Mouse (Mus musculus) CD4-positive, CD25-positive, alpha-beta regulatory T cell, adult 2 months (primary cell): ENCODE results near the gene Setd1a.
"Not testable (repeated sequence)": the region's sequence is repeated elsewhere in the genome, so short reads cannot be mapped to it uniquely, and the experiment has no call there.

ENCODE experiments used
- DNase-seq: peaks from one replicate; pipeline ENCODE4 v3.0.0-alpha.2; 2012; ENCODE audit warnings: low read depth, low spot score

Gene Setd1a

DNA sequence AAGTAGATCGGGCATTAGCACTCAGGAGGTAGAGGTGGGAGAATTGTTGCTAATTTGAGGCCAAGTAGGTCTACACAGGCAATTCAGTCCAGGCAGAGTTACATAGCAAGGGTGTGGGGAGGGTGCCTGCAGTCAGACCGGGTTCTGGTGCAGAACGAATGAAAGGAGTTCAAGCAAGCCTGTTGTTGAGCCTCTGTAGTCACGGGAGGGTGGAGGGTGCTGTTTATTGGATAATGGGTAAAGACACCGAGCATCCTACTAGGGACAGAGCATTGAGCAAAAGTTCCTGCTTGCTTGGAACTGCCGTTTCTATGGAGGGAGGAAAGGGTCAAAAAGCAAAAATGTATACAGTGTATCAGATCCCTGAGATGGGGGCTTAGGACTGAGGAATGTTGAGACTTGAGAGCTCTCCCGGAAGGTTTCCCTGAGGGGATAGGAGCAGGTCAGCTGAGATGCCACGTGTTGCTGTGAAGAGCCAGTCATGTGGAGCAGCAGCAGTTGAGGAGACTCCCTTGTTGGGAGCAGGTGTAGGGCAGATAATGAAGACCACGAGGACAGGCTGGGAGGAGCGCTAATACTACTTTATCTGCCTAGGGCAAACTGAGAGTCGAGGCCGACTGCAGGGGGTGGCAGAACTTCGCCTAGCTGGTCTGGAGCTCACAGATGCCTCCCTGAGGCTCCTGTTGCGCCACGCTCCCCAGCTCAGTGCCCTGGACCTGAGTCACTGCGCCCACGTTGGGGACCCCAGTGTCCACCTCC lies 9.4 kb upstream of the Setd1a start:
- no peak for DNase-seq

DNA sequence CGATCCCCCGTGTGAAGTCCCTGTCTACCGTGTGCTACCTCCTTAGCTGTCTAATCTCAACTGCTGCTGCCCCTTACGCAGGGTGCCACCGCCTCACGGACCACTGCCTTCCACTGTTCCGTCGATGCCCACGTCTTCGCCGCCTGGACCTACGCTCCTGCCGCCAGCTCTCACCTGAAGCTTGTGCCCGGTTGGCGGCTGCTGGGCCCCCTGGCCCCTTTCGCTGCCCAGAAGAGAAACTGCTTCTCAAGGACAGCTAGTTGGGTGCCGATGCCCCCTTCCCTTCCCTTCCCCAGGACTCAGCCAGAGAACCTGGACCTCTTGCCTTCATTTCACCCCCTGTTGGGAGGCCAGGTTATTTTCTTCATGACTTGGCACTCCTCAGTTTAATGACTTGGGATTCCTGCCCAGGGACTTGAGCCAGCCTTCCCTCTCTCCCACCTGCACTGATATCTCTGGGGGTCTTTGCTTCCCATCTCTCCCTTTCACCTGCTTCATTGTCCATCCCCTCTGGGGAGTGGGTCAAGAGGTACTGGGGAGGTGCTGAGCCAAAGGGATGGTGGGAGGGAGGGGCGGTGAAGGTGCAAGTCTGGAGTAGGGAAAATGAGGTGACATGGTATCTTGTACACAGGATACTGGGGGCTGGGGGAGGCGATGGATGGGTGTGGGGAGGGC lies 8.7 kb upstream of the Setd1a start:
- no peak for DNase-seq

DNA sequence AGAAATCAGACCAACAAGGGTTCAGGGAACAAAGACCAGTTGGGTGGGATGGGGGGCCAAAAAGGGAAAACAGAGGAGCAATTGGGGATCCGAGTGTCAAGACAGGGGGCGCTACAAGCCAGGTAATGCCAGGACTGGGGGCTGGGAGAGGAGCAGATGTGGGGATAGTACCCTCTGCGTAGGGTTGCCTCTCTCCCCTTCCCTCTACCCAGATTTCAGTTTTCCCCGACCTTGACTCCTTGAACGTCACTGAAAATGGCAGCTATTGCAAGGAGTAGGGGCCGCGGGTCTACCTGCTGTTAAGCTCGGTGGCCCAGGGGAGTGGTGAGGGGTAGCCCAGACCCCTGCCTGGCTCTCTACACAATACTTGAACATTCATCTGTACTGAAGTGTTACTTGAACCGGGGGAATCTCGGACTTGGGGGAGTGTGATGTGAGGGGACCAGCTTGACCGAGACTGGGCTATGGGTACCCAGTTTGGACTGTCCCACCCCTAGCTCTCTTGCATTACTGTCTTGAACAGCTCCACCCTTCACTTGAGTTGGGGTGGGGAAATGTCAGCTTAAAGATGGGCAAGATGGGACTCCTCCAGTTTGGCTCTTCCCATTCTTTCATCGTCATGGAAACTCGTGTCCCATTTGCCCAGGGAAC lies 8.0 kb upstream of the Setd1a start:
- DNase-seq, result peak; percentile 40

DNA sequence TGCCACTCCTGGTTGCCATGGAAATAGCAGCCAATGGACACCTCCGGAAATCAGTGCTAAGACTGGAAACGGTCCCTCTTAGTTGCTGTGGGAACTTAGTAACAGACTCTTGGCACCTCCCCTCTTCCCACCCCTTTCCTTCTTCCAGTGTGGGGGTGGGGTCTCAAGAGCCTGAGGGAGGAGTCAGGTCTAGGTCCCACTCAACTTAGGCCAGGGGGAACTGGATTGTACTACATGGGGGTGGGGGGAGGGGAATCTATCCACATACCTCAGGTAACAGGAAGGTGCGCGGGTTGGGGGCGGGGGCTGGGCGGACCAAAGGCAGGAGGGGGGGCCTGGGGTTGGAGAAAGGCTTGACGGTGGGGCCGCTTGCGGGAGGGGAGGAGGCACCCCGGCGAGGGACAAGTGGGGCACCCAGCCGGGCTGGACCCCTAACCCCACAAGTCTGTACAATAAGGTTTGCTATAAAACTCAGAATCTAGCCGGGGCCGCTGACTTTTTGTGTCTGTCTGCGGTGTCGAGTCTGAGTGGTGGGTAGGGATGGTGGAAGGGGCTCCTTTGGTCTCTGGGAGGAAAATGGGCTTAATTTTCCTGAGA lies 7.4 kb upstream of the Setd1a start:
- peak; percentile 82 for DNase-seq

DNA sequence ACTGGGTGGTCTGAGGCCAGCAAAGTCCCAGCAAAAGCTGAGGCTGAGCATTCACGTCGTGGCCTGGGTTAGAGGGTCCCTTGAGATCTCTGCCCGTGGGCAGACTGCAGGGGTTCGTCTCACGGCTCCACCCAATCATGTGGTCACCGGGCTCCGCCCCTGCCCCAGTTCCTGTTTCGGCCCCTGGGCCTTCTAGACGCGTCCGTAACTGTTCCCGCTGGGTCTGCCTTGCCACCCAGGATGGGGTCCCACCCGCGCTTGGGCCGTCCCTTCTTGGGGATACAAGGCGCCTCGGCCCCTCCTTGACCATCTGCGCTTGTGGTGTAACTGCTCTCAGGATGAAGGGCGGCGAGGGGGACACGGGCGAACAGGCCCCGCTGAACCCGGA lies 6.8 kb upstream of the Setd1a start, which contains the start of gene Orai3:
Gene Orai3 (plus strand): TSS at position 165 of the 388 bp plus-strand sequence.
- peak; percentile 68 for DNase-seq

DNA sequence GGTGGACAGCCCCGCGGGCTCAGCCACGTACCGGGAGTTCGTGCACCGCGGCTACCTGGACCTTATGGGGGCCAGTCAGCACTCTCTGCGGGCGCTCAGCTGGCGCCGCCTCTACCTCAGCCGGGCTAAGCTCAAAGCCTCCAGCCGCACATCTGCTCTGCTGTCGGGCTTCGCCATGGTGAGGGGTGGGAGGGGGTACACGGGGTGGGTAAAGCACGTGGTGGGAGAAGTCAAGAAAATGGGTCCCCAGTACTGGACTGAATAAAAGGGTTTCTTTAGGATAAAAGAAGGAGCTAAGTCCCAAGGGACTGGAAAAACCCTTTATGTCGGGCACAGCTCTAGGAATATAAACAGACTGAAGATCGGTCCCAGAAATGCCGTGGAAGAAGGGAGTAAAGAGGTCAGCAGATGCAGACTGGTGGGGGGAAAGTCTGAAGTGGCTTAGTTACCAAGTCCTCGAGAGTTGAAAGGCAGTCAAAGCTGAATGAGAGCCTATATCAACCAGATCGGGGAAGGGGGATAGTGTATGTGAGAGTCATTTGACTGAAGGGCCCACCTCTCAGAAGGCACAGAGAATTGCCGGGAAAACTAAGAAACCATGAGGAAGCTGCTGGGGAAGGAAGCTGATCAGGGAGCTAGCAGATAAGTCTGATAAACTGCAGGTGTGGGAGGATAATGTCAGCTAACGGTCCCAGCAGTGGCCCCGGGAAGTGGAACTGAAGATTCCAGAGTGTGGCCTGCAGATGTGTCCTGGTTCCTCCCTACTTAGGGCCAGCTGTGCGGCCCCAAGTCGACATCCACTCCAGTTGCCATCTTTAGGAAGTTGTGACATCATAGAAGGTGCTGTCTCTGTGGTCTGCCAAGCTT lies 6.2 kb upstream of the Setd1a start:
- DNase-seq, result no peak

DNA sequence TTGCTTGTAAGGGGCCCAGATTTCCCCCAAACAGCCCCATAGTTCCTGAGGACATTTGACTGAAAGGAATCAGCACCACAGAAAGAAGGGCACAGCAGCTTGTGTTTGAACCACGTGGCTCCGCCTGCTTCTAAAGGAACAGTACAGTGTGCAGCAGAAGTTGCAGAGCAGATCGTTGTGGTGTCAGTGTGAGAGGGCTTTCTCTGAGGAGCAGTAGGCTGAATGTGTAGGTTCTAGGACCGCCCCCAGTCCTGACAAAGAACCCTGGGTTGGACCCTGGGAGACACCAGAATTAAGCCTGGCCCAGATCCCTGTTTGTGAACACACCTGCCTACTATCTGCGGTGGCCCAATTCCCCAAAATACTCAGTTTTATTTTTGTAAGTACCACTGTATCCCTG lies 5.2 kb upstream of the Setd1a start:
- no peak for DNase-seq

DNA sequence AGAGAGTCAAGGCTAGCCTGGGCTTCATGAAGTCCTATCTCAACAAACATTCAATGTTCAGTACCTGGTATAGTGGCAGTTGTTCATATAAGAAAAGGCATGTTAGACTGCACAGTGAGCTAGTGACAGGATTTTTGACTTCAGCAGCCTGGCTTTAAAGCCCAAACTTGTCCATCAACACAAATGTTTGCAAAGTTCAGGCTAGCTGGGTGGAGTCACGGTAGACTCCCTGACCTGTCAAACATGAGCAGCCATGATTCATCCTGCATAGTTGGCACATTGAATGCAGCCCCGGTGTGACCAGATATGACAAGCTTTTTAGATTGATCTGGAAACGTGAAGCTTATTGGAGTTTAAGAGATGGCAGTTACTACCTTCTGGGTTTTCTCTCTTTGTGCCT lies 4.4 kb upstream of the Setd1a start:
- DNase-seq, result no peak

DNA sequence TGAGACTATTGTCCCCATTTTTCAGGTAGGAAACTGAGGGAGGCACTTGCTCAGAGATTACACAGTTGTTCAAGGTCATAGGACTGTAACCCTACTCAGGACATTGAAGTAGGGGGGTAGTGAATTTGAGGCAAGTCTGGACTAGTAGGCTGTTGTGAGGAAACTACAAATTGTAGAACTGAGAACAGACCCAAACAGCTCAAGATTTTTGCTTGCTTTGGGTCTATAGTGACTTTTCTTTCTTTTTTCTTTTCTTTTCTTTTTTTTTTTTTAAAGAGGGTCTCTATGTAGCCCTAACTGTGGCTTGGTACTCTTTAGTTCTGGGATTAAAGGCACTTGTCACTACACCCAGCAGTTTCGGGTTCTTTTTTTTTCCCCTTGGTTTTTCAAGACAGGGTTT lies 3.9 kb upstream of the Setd1a start:
- no peak for DNase-seq

DNA sequence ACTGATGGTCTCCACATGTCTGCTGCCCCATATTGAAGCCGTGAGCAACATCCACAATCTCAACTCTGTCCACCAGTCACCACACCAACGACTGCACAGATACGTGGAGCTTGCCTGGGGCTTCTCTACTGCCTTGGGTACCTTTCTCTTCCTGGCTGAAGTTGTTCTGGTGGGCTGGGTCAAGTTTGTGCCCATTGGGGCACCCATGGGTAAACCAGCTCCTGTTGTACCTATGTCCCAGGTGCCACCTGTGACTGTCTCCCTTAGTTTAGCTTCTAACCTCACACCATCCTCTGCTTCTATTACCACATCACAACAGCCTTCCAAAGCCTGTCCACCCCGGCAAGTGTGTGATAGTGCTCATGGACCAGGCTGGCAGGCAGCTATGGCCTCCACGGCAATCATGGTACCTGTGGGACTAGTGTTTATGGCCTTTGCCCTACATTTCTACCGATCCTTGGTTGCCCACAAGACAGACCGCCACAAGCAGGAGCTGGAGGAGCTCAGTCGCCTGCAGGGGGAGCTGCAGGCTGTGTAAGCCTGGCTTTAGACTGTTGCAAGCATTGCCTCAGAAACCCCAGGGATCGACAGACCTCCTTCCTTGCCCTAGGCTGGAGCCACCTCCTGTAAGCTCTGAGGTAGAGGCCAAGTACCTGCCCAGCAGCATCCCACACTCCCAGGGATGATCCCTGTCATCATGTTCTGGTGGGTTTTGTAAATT lies 2.6 kb upstream of the Setd1a start:
- DNase-seq, result peak; percentile 90

DNA sequence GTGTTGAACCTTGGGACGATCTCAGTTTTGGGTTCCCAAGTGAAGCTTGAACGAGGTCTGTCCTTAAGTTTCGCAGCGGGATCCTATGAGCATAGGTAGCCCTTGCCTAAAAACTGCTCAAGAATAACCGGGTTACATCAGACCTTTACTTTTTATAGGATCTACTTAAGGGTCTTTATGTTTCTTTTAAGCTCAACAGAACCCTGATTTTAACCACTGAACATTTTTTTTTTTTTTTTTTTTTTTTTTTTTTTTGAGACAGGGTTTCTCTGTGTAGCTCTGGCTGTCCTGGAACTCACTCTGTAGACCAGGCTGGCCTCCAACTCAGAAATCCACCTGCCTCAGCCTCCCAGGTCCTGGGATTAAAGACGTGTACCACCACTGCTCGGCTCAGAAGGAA lies 633 bp upstream of the Setd1a start:
- not testable (repeated sequence) for DNase-seq

DNA sequence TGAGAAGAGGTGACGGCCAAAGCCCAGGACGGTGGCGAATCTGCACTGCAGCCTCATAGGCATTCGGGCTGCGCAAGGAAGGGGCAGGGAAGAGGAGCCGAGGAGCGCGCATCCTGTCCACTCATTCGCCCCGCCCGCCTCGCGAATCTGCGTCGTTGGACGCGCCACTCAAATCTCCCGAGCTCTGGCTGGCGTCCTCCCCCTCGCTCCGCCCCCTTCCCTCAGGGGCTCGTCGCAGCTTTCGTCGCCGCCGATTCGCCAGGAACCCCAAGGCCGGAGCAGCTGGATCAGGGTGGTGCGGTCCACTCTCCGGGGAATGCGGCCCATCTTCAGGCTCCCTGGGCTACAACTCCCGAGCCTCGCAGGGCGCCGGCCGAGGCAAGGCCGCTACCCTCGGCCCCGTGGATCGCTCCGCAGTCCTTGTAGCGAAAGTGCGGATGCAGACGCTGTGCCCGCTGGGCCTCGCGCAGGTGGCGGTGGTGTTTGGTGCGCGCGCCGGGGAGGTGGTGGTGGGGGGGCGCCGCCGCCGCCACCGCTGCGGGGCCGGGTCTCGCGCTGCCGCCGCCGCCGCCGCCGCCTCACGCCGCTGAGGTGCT lies 506 bp downstream of the Setd1a start:
- peak; percentile 98 for DNase-seq

DNA sequence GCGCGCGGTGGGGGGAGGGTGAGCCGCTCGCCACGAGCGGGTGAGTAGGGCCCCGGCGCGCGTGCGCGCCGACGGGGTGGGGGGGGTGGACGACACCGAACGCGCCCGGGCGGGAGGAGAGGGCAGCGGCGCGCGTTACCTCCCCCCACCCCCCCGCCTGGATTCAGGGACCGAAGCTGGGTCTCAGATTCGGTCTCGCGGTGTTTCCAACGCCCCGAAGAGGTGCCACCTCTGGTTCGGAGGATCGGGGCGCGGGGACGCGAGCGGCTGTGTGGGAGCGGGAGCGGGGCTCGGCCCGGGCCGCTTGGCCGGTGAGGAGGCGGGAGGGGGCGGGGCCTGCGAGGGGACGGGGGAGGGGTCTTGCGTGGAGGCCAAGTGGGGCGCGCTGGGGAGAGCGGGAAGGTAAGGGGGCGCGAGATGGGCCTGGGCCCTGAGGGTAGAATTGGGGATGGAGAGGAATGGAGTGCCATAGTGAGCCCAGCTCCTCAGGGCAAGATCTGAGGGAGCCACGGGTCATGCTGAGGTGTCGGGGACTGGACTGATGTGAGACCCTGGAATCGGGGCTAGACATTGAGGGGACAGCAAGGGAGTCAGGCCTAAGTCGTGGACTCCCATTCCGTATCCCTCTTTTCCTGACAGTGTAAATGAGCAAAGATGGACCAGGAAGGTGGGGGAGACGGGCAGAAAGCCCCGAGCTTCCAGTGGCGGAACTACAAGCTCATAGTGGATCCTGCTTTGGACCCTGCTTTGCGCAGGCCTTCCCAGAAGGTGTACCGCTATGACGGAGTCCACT lies 1.2 kb downstream of the Setd1a start:
- DNase-seq, result no peak

DNA sequence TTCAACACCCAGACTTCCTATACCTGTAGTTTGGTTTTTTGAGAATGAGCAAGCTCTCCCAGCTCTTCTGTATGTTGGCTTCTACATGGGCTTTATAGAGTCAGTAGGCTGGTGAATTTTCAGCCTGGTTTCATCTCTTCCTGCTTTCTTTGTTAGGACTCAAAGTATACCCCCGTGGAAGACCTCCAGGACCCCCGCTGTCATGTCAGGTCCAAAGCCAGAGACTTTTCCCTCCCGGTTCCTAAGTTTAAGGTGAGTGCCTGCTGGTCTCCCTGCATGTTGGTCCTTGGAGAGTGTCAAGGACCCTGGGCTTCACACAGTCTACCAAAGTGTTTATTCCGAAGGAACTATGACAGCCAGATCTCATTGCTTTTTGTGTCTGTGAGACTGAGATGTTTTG lies 1.9 kb downstream of the Setd1a start:
- no peak for DNase-seq

DNA sequence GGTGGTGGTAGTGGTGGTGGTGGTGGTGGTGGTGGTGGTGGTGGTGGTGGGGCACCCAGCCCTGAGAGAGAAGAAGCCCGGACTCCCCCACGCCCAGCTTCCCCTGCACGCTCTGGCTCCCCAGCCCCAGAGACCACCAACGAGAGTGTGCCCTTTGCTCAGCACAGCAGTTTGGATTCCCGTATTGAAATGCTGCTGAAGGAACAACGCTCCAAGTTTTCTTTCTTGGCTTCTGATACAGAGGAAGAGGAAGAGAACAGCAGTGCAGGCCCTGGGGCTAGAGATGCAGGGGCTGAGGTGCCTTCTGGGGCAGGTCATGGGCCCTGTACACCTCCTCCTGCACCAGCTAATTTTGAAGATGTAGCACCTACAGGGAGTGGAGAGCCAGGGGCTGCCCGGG lies 8.8 kb downstream of the Setd1a start, which contains the start of gene Gm49388:
Gene Gm49388 (plus strand): TSS at position 301 of the 400 bp plus-strand sequence.
- DNase-seq, result no peak

DNA sequence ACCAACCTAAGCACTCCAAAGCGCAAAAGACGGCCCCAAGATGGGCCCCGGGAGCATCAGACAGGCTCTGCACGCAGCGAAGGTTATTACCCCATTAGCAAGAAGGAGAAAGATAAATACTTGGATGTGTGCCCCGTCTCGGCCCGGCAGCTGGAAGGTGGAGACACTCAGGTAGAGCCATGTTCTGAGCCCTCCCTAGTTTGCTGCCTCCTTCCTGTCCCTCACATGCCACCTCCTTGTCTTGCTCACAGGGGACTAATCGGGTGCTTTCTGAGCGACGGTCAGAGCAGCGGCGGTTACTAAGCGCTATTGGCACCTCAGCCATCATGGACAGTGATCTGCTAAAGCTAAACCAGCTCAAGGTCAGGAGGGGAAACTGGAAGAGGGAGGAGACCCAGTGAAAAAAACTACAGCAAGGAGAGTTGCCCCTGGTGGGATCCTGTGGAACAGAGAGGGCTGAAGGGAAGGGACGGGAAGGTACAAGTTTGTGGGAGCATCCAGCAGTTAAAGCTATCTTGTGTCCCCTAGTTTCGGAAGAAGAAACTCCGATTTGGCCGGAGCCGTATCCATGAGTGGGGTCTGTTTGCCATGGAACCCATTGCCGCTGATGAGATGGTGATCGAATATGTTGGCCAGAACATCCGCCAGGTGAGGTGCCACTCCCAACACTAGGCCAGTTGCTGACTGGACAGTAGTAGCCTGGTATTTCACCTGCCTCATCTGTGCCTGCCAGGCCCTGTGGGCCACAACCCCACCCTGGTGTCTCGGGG lies 20.8 kb downstream of the Setd1a start:
- DNase-seq, result no peak

DNA sequence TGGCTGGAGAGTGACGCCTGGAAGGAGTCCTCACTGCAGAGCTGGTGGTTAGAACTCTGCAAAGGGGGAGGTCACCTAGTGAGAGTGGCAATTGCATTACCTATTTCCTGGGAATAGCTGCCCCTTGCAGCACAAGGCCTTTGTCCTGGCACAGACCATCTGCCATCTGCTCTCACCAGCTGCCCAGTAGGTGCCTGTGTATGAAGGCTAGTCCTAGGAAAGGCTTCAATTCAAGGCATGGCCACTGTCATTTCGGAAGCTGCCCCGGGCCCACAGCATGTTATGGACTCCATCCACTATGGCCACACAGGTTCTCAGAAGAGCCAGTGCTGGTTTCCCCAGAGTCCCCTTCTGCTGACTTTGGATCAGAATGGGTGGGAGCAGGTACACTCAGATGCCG lies 22.1 kb downstream of the Setd1a start:
- DNase-seq, result no peak

DNA sequence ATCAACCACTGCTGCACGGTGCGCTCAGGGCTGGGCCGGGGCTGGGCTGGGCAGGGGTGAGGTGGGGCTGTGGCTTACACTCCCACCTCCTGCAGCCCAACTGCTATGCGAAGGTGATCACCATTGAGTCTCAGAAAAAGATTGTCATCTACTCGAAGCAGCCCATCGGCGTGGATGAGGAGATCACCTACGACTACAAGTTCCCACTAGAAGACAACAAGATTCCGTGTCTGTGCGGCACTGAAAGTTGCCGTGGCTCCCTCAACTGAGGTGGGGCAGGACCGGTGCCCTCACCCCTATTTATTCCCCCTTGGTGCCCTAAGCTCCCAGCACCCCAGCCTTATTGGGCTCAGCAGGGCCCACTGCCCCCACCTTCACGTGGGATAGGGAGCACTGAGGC lies 22.7 kb downstream of the Setd1a start:
- no peak for DNase-seq

DNA sequence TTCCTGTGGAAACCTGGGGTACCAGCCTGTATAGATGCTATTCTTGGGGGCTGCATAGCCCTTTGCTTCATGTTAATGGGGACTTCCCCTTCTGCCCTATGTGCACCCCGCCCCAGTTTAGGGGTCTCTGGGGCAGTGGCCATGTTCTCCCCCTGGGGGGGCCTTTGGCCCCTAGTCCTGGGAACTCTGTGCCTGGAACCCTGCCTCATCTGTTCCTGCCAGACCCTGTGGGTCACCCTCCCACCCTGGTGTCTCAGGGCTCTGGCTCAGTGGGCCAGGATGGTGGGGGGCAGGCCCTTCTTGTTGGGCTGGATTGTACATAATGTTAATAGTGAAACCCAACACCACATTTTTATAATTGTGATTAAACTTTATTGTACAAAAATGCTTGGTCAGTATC lies 23.3 kb downstream of the Setd1a start:
- DNase-seq, result no peak
